Comparison of ENCODE assay signal across 10 mouse cellular contexts in the genomic region with DNA sequence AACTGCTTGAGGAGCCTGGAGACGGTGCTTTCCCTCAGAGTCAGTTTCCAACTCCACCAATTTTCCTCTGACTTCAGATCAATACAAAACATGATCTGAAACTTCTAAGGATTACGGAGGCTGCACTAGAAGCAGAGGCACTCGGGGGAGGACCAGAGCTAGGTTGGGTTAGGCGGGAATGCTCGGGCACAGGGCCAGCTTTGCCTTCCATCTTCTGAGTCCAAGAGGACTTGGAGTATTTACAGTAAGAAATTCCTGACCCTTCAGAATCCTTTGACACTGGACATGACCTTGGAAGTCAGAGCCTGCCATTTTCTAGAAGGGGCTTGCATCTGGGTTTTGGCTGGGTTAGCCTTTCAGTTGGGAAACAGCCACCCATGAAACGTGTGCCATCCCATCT.
"Had no signal": no experiment of that assay in that cellular context is flagged by ENCODE, and none has a peak within 500 bp of the region (broad histone marks: within the 10 kb centered on the region; RNA-seq: fewer than 3 reads in every experiment).

No protein-coding gene starts in this region.

- H3K9ac ChIP-seq: limb, embryonic 15.5 days; liver, embryonic 12.5 days; midbrain, embryonic 13.5 days; stomach, embryonic 15.5 days had no signal

- DNase-seq: kidney, adult 11 months; kidney, postnatal 25 days; right cerebral cortex, postnatal 14 days; thymus, adult 18-20 months; thymus, postnatal 14 days had no signal

- H3K4me1 ChIP-seq: limb, embryonic 15.5 days; liver, embryonic 12.5 days; midbrain, embryonic 13.5 days; stomach, embryonic 15.5 days had no signal

- ATAC-seq: hindbrain, postnatal 0 days; liver, embryonic 12.5 days; midbrain, embryonic 13.5 days had no signal

- H3K9me3 ChIP-seq: limb, embryonic 15.5 days; midbrain, embryonic 13.5 days; stomach, embryonic 15.5 days had no signal

- H3K4me3 ChIP-seq: limb, embryonic 15.5 days; liver, embryonic 12.5 days; midbrain, embryonic 13.5 days; stomach, embryonic 15.5 days had no signal

- H3K27me3 ChIP-seq: limb, embryonic 15.5 days; liver, embryonic 12.5 days; midbrain, embryonic 13.5 days; stomach, embryonic 15.5 days had no signal

- H3K4me2 ChIP-seq: limb, embryonic 15.5 days; liver, embryonic 12.5 days; midbrain, embryonic 13.5 days; stomach, embryonic 15.5 days had no signal

- H3K36me3 ChIP-seq: limb, embryonic 15.5 days; liver, embryonic 12.5 days; midbrain, embryonic 13.5 days; stomach, embryonic 15.5 days had no signal

- H3K27ac ChIP-seq: hindbrain, postnatal 0 days; limb, embryonic 15.5 days; liver, embryonic 12.5 days; midbrain, embryonic 13.5 days; stomach, embryonic 15.5 days had no signal
